Mouse (Mus musculus) forebrain, embryonic 12.5 days (tissue): ENCODE measurements around the gene Gm45713. TPM values are rescaled to one million over a fixed set of nuclear protein-coding genes. Genes with fewer than 3 reads are reported as not detected.
"Not testable (repeated sequence)": the region's sequence is repeated elsewhere in the genome, so short reads cannot be mapped to it uniquely, and the experiment has no call there.

ENCODE experiments used
- ATAC-seq: fragments of 200-750 bp; cut with Nextera tagmentation; 2 replicates; pipeline ENCODE4 v1.8.0; 2017; ENCODE audit warnings: moderate TSS enrichment; ENCODE audit not compliant: low FRiP score
- H3K27ac ChIP-seq: fragments of 300-500 bp; sonication (generic); 2 replicates; pipeline ENCODE4 v1.5.1; 2016; ENCODE audit warnings: mild to moderate bottlenecking
- H3K27me3 ChIP-seq: fragments of 300-500 bp; sonication (generic); 2 replicates; pipeline ENCODE4 v1.6.1; 2016; ENCODE audit warnings: mild to moderate bottlenecking
- H3K36me3 ChIP-seq: fragments of 300-500 bp; sonication (generic); replicated peaks from 2 replicates; pipeline ENCODE4 v1.6.1; 2016; ENCODE audit warnings: mild to moderate bottlenecking
- H3K4me1 ChIP-seq: fragments of 300-500 bp; sonication (generic); 2 replicates; pipeline ENCODE4 v1.6.1; 2016
- H3K4me2 ChIP-seq: fragments of 300-500 bp; sonication (generic); 2 replicates; pipeline ENCODE4 v1.6.1; 2016; ENCODE audit warnings: mild to moderate bottlenecking, moderate library complexity
- H3K4me3 ChIP-seq: fragments of 300-500 bp; sonication (generic); replicated peaks from 2 replicates; pipeline ENCODE4 v1.5.1; 2016; ENCODE audit warnings: mild to moderate bottlenecking
- H3K9ac ChIP-seq: fragments of 300-500 bp; sonication (generic); 2 replicates; pipeline ENCODE4 v1.6.1; 2016; ENCODE audit warnings: mild to moderate bottlenecking
- H3K9me3 ChIP-seq: fragments of 300-500 bp; sonication (generic); 2 replicates; pipeline ENCODE4 v1.6.1; 2016
- WGBS: fragments of 180-500 bp; shearing (Covaris S2); methylation state at CpG from one replicate; pipeline ENCODE4 v1.1.7; 2016; 5-methylcytosine and 5-hydroxymethylcytosine counted together
- polyA plus RNA-seq: library from polyadenylated mRNA; unstranded; fragments of >200 nt; fragmentation: Nextera tagmentation; extraction: Ambion mirVana; gene quantifications from 2 replicates; pipeline ENCODE4 v1.2.1, GENCODE M21; 2016

The Gm45713 gene
- polyA plus RNA-seq, 1 experiment from 2014 or later: 0.27 TPM

DNA sequence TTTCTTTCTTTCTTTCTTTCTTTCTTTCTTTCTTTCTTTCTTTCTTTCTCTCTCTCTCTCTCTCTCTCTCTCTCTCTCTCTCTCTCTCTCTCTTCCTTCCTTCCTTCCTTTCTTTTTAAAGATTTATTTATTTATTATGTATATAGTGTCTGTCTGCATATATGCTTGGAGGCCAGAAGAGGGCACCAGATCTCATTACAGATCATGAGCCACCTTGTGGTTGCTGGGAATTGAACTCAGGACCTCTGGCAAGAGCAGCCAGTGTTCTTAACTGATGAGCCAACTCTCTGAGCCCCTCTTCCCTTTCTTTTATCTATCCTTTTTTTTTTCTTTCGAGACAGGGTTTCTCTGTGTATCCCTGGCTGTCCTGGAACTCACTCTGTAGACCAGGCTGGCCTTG, 37.7 kb upstream of the Gm45713 start:
- not testable (repeated sequence) for H3K4me3 ChIP-seq, H3K9ac ChIP-seq, H3K36me3 ChIP-seq, H3K4me2 ChIP-seq, ATAC-seq, H3K27ac ChIP-seq, H3K9me3 ChIP-seq
- peaks cover 16% of the 10 kb centered on the region for H3K4me1 ChIP-seq
- H3K27me3 ChIP-seq: peaks cover 95% of the 10 kb centered on the region
- WGBS: 74% methylated on average over 1 of the region's 1 CpGs

DNA sequence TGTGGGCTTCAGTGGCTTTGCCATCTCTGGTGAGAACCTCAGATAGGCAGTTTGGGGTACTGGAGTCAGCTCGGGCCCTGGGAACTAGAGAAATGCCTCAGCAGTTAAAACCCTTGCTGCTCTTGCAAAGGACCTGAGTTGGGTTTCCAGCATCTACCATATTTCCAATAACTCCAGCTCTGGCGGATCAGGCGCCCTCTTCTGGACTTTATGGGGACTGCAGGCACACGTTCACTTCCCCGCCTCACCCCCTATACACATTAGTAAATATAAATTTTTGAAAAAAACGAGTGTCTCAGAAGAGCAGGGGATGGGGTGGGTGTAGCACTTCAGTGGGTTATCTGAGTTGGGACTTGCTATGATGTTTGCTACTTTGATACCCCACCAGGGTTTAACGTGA, 36.9 kb upstream of the Gm45713 start:
- peaks cover 95% of the 10 kb centered on the region for H3K27me3 ChIP-seq
- no peak overlapping the region for H3K4me3 ChIP-seq
- H3K27ac ChIP-seq: no peak overlapping the region
- peaks cover 8% of the 10 kb centered on the region for H3K9me3 ChIP-seq
- no peaks in the 10 kb centered on the region for H3K36me3 ChIP-seq
- ATAC-seq: no peak
- H3K4me1 ChIP-seq: peaks cover 24% of the 10 kb centered on the region
- 60% methylated on average over 7 of the region's 7 CpGs for WGBS
- no peak overlapping the region for H3K4me2 ChIP-seq
- no peak overlapping the region for H3K9ac ChIP-seq

DNA sequence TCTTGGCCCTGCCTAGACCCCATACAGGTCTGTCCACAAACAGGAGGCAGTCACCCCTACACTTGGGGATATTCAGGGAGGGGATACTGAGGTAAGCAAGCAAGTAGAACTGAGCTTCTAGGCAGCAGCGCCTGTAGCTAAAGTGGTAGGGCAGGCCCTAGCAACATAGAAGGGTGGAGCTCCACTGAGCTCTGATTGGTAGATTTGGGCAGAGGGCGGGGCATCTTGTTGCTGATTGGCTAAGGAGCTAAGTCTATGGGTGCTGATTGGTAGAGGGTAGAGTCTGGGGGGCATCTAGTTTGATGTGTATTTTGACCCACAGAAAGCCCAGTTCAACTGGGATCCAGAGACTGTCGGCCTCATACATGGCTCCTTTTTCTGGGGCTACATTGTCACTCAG, 33.5 kb upstream of the Gm45713 start:
- Histone ChIP-seq H3K27ac (no peak overlapping the region), H3K36me3 (no peaks in the 10 kb centered on the region), H3K9me3 (peaks cover 8% of the 10 kb centered on the region), H3K27me3 (peaks cover 95% of the 10 kb centered on the region), H3K4me3 (no peak overlapping the region), H3K4me1 (peaks cover 14% of the 10 kb centered on the region; the same call in 1 of the 2 replicates), H3K9ac (no peak overlapping the region), H3K4me2 (no peak overlapping the region)
- ATAC-seq: no peak
- 91% methylated on average over 3 of the region's 3 CpGs for WGBS

DNA sequence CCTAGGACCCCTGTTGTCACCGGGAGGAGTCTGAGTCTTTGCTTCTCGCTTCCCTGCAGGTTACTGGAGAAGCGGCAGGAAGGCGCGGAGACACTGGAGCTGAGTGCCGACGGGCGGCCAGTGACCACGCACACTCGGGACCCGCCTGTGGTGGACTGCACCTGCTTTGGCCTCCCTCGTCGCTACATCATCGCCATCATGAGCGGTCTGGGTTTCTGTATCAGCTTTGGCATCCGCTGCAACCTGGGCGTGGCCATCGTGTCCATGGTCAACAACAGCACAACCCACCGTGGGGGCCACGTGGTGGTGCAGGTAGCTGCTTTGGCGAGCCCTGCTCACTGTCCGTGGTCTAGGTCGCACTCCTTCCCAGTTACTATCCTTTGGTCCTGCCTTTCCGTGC, 32.6 kb upstream of the Gm45713 start:
- Histone ChIP-seq H3K36me3 (no peaks in the 10 kb centered on the region), H3K4me2 (peak overlapping the region; percentile 27), H3K4me3 (peak overlapping the region; percentile 4; the same call in 1 of the 2 replicates), H3K9me3 (peaks cover 8% of the 10 kb centered on the region), H3K27ac (no peak overlapping the region), H3K9ac (no peak overlapping the region), H3K4me1 (peaks cover 19% of the 10 kb centered on the region), H3K27me3 (peaks cover 95% of the 10 kb centered on the region)
- ATAC-seq: no peak
- WGBS: 3% methylated on average over 24 of the region's 24 CpGs

DNA sequence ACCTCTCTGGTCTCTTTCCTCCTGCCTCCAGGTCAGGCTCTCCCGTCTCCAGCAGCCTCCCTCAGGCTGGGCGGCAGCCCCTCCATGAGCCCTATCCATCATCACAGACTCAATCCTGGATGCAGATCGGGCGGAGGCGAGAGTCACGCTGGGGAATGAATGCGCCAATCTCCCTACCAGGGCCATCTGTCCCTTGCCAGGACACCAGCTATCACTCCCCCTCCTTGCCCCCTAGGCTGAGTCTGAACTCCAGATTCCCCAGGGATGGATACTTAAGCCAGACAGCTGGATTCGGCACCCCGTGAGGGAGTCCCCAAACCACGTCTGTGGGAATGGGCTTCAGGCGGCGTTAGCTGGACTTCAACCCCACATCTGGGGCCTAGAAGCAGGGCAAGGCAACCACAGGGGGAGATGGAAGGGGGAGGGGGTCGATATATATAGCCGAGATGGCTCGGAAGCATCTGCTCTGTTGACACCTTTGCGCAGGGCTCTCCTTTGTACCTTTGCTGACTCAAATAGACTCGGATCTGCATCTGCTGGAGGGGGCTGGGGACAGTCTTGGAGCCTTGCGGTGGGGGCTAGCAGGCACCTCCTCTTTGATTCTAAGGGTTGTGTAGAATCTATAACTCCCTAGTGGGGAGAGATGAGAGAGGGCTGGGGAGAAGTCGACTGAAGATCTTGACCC, 31.9 kb upstream of the Gm45713 start:
- peak overlapping the region; percentile 27 for H3K4me2 ChIP-seq
- peak overlapping the region; percentile 7; the same call in 1 of the 2 replicates for H3K4me3 ChIP-seq
- 0 out of 2 replicates have a peak overlapping the region, but pooled peaks have one; percentile 42 for H3K27ac ChIP-seq

DNA sequence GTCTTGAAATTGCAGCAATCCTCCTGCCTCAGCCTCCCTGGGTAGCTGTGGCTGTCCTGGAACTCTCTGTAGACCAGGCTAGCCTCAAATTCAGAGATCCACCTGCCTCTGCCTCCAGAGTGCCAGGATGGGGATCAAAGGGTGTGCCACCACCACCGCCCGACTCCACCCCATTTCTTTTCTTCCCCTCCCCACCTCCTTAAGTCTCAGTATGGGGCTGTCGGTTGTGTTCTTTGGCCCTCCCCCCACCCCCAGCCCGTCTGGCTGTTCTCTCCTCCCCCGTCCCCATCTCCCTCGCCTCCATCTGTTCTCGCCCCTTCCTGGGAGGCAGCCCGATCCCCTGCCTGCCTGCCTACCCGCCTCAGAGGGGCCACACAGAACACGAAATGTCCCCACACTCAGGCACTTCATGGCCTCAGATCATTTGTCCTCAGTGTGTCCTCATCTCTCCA, 30.9 kb upstream of the Gm45713 start:
- ATAC-seq: no peak
- Histone ChIP-seq H3K4me2 (no peak overlapping the region), H3K9ac (no peak overlapping the region), H3K36me3 (no peaks in the 10 kb centered on the region), H3K27ac (peak overlapping the region; percentile 50; the same call in 1 of the 2 replicates), H3K9me3 (peaks cover 8% of the 10 kb centered on the region), H3K27me3 (peaks cover 95% of the 10 kb centered on the region), H3K4me3 (no peak overlapping the region), H3K4me1 (peaks cover 29% of the 10 kb centered on the region)
- 27% methylated on average over 10 of the region's 10 CpGs for WGBS

More for the DNA sequence above, 31.9 kb upstream of the Gm45713 start:
- Histone ChIP-seq H3K36me3 (no peaks in the 10 kb centered on the region), H3K9me3 (peaks cover 8% of the 10 kb centered on the region), H3K4me1 (peaks cover 21% of the 10 kb centered on the region), H3K9ac (no peak overlapping the region), H3K27me3 (peaks cover 98% of the 10 kb centered on the region)
- no peak for ATAC-seq
- WGBS: 3% methylated on average over 19 of the region's 19 CpGs

DNA sequence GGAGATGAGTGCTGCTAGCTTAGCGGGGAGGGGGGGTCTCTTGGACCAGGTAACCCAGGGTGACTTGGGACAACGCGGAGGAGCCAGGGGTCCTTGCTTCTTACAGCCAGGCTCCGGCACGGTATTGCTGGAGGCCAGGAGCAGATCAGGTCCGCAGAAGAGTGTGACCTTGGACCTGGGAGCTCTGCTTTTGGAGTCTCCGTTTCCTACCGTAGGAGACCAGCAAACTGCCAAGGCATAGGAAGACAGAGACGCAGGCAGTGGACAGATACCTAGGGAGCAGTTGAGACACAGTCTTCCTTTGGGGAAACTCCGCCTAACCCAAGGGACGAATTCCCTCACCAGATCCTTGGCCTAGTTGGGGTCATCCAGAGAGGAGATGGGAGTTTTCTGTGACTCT, 29.7 kb upstream of the Gm45713 start:
- peak overlapping the region; percentile 11; the same call in 1 of the 2 replicates for H3K4me2 ChIP-seq
- peaks cover 8% of the 10 kb centered on the region for H3K9me3 ChIP-seq
- peaks cover 32% of the 10 kb centered on the region for H3K4me1 ChIP-seq
- peak overlapping the region; percentile 45; the same call in 1 of the 2 replicates for H3K4me3 ChIP-seq
- no peak overlapping the region for H3K27ac ChIP-seq
- ATAC-seq: no peak
- H3K36me3 ChIP-seq: no peaks in the 10 kb centered on the region
- H3K9ac ChIP-seq: no peak overlapping the region
- 48% methylated on average over 11 of the region's 11 CpGs for WGBS
- peaks cover 83% of the 10 kb centered on the region for H3K27me3 ChIP-seq

DNA sequence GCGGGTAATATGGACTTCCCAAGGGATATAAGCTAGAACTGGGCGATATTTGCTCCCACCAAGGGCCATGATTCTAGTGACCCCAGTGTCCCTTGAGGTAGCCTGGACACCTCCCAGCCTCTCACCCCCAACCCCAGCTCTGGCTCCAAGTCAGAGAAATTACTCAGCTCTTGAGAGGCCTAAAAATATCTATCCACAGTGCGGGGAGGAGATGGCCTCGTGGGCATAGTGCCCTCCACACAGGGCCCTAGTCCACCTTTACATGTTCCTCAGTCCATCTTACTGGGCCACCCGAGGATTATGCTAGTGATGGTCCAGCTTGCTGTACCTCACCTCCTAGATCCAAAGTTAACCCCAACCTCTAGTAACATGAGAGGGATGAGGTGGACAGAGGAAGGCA, 28.8 kb upstream of the Gm45713 start:
- Histone ChIP-seq H3K4me2 (peak overlapping the region; percentile 69; the same call in 1 of the 2 replicates), H3K36me3 (peaks cover 8% of the 10 kb centered on the region), H3K9me3 (peaks cover 6% of the 10 kb centered on the region), H3K27me3 (peaks cover 75% of the 10 kb centered on the region), H3K9ac (no peak overlapping the region), H3K27ac (no peak overlapping the region), H3K4me3 (peak overlapping the region; percentile 45), H3K4me1 (peaks cover 32% of the 10 kb centered on the region)
- ATAC-seq: no peak
- 66% methylated on average over 5 of the region's 5 CpGs for WGBS

DNA sequence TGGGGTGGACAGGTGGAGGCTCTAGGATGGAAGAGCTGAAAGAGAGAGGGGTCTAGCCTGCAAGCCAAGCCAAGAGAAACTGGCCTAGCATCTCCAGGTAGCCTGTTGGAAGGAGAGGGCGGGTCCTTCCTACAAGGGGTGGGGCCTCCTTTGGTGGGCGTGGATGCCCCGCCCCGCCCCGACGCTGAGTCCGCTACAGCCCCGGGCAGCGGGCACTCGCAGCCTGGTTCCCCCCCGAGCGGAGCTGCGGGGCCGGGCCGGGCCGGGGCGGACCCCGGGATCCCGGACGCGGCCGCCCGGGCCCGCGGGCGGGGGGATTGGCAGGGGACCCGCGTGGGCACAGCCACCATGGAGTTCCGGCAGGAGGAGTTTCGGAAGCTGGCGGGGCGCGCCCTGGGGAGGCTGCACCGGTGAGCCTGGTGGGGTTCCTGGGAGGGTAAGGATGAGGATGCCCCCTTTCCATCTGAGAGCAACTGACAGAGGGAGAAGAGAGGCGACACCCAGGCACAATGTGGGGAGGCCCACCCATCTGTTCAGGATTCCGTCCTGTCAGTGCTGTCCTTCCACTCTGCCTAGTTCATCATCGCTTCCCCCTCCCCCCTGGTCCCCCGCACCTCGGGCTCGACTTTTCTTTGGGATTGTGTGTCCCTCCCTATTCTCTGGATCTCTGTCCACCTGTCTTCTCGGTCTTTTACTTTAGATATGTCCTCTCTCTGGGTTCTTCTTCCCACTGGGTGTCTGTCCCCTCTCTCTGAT, 27.9 kb upstream of the Gm45713 start, which contains the start of gene Slc17a7:
TSS of gene Slc17a7 (plus strand) at position 215 of the 756 bp plus-strand sequence.
- H3K4me1 ChIP-seq: peaks cover 32% of the 10 kb centered on the region
- peaks cover 66% of the 10 kb centered on the region for H3K27me3 ChIP-seq
- H3K36me3 ChIP-seq: peaks cover 17% of the 10 kb centered on the region
- WGBS: 1% methylated on average over 32 of the region's 41 CpGs
- H3K4me3 ChIP-seq: peak within 1 kb of the TSS; percentile 45
- no peak within 1 kb of the TSS for H3K27ac ChIP-seq
- no peaks in the 10 kb centered on the region for H3K9me3 ChIP-seq
- peak within 1 kb of the TSS; percentile 69 for H3K4me2 ChIP-seq
- ATAC-seq: 0 out of 2 replicates have a peak, but pooled peaks have one; percentile 13
- H3K9ac ChIP-seq: peak within 1 kb of the TSS; percentile 57

DNA sequence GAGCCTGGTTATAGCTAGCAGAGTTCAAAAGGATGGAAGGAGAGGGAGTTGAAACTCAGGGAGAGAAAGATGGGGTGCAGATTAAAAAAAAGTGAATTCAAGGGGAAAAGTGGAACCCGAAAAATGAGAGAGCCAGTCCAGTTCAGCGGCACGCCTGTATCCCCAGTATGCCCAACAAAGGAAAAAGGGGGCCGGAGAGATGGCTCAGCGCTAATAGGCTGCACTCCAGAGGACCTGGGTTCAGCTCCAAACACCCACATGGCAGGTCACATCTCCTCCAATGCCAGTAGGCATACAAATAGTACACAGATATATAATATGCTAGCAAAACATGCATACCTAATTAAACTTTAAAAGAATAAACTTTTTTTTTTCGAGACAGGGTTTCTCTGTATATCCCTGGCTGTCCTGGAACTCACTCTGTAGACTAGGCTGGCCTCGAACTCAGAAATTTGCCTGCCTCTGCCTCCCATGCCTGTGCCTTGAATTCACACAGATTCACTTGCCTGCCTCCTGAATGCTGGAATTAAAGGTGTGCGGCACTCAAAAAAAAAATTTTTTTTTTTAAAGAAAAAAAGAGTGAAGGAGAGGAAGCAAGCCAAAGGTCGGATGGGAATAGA, 27.1 kb upstream of the Gm45713 start:
- Histone ChIP-seq H3K9me3 (no peaks in the 10 kb centered on the region), H3K4me1 (peaks cover 25% of the 10 kb centered on the region), H3K27me3 (peaks cover 58% of the 10 kb centered on the region), H3K27ac (no peak overlapping the region), H3K36me3 (peaks cover 25% of the 10 kb centered on the region), H3K4me3 (peak overlapping the region; percentile 45; the same call in 1 of the 2 replicates), H3K9ac (no peak overlapping the region), H3K4me2 (no peak overlapping the region)
- no peak for ATAC-seq
- WGBS: 73% methylated on average over 9 of the region's 9 CpGs

DNA sequence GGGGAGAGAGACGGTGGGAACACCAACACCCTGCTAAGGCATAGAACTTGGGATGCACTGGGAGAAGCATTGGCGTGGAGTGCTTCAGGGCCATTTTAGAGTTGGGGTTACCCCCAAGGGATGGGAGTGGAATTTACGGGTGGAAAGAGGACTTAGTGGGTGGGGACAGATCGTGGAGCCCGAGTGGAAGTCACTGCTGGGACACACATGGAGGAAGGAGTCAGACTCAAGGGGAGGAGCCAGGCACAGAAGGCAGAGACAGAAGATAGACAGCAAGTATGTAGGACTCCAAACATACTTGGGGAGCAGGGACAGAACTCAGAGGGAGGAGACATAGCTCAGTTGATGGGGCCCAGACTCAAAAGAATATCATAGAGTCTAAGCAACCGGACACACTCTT, 26.5 kb upstream of the Gm45713 start:
- H3K4me1 ChIP-seq: peaks cover 19% of the 10 kb centered on the region
- WGBS: 31% methylated on average over 6 of the region's 6 CpGs
- H3K4me3 ChIP-seq: peak overlapping the region; percentile 35
- peaks cover 30% of the 10 kb centered on the region for H3K36me3 ChIP-seq
- peaks cover 52% of the 10 kb centered on the region for H3K27me3 ChIP-seq
- H3K9ac ChIP-seq: no peak overlapping the region; the same call in 1 of the 2 replicates
- peak; percentile 17; the same call in 1 of the 2 replicates for ATAC-seq
- H3K9me3 ChIP-seq: no peaks in the 10 kb centered on the region
- peak overlapping the region; percentile 69 for H3K4me2 ChIP-seq
- H3K27ac ChIP-seq: no peak overlapping the region
